Mouse (Mus musculus) embryonic fibroblast, embryonic 13.5 days (primary cell): ENCODE data around the gene Ergic1.

Source experiments
- CTCF ChIP-seq: IDR thresholded peaks from 2 replicates; pipeline ENCODE4 v1.5.1; 2011; ENCODE audit warnings: mild to moderate bottlenecking, control low read depth, low read length, moderate library complexity, borderline replicate concordance; ENCODE audit not compliant: insufficient read depth
- POLR2A ChIP-seq: IDR thresholded peaks from 2 replicates; pipeline ENCODE4 v1.6.1; 2011; ENCODE audit warnings: low read depth, mild to moderate bottlenecking, control low read depth, low read length, moderate library complexity

DNA sequence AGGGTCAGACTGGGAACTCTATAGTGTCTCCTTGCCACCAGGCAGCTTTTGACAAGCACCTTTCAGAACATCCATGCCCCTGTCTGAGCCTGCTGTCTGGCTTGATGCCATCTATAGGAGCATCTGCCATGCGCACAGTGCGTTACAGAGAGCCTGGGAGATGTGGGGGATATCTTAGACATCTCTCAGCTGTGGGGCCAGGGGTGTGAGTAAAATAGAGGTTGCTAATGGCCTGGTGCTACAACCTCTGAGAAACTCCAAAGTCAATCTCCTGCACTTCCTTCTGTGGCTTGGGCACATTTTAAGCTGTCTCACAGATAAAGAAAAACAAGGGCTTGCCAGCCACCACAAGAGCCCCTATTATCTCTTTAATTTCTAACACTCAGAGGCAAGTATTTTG is 128.5 kb downstream of the Ergic1 start:
- no peak for TF ChIP-seq POLR2A
- TF ChIP-seq CTCF: no peak
